Mouse (Mus musculus) c-Kit-negative CD71-positive TER-119-positive erythroid progenitor cells, embryonic 14.5 days (primary cell): ENCODE data around the gene Zfpm1.
"Not testable (repeated sequence)": the region's sequence is repeated elsewhere in the genome, so short reads cannot be mapped to it uniquely, and the experiment has no call there.

ENCODE experiments used
- DNase-seq: peaks from one replicate; pipeline ENCODE4 v3.0.0-alpha.2; 2013; ENCODE audit warnings: low read depth, low spot score

Zfpm1 gene

GRCm38 (mm10) chr8:122323951-122324402, 42.0 kb downstream of the Zfpm1 start:
- not testable (repeated sequence) for DNase-seq

DNA sequence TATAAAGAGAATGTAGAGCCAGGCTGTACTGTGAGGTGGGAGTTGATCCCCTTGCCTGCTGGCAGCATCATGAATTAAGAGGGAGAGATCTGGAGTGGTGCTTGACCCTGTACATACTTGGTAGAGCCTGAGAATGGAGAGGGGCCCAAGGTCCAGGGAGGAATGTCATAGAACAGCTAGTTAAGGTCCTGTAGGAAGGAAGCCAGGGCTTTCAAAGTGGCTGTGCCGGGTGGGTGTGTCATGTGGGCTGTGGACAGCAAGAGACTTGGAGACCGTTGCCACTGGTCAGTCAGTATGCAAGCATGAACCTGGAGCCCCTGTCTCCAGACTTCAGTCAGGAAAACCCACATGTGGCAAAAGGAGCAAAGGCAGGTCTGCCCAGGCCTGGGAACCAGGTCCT, 43.3 kb downstream of the Zfpm1 start:
- no peak for DNase-seq

GRCm38 (mm10) chr8:122326114-122326542, 44.2 kb downstream of the Zfpm1 start:
- DNase-seq, result no peak

GRCm38 (mm10) chr8:122329072-122329471, 47.1 kb downstream of the Zfpm1 start:
- no peak for DNase-seq

DNA sequence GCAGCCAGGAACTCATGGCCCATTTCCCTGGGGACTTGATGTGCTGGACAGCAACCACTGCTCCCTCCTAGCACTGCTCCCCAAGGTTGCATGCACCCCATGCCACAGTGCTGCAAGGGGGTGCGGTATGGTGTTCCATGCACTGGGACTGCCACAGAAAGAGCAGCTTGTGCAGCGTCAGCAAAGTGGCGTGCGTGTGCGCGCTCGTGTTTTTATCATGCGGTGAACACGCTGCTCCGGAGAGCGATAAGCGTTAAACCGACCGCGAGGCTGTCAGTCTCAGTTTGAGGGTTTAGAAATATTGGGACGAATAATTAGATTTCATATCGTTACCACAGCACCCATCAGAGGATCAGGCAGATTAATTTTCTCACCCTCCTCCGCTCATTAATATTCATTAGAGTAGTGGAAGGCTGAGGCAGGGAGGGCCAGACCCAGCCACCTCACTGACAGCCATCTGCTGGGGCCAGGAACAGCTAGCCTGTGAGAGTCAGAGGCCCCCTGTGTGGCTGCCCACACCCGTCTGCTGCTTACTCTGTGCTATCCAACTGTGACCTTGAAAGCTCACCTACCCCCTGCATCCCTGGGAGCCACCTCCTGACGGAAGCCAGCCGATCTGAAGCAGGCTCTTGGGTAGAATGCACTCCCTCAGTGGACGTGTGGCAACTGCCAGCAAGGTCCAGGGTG, 47.8 kb downstream of the Zfpm1 start:
- no peak for DNase-seq

GRCm38 (mm10) chr8:122330446-122331133, 48.6 kb downstream of the Zfpm1 start:
- DNase-seq, result no peak

DNA sequence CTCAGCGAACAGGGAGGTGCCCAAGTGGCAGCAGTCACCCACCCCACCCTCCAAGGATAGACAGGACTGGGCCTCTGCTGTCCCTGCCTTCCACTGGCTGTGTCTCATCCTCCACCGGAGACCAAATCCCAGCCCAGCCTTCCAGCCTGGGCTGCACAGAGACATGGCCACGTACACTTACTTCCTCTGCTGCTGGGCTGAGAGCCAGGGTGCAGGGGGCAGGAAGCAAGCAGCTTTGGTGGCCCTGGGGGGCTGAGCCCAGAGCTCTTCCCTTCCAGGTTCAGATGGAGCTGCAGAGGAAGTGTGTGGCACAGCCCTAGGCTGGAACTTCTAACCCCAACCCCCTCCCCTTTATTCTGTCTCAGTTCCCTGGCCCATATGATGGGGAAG, 49.2 kb downstream of the Zfpm1 start:
- DNase-seq, result no peak

DNA sequence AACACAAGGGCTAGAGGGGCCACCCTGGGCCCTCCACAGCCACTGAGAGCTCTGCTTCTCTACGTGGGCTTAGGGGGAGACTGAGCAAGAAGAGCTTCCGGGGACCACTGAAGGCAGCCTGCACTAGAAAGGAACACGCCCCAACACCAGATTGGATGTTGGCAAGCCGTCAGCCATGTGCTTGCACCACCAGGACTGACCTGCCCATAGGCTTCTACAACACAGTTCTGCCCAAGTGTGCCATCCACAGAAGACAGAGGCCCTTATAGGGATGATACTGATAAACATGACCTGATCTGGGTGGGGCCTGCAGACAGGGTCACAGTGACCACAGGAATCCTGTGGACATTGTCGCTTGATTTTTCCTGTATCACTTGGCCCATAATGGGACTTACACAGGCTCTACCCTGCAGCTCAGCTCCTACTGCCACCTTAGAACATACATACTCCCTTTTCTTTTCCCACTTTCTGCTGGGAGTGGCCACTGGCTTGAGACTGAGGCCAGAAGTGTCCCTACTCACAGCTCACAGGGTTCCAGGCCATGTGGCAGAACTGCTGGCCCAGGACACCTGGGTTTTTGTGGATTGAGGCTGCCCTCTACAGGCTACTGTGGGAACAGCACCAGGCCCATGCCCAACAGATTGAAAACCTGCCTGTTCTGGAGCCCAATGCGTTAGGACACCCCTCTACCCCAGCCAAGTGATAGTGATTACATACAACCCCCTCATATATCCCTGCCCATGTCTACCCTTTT, 51.0 kb downstream of the Zfpm1 start:
- DNase-seq, result no peak

DNA sequence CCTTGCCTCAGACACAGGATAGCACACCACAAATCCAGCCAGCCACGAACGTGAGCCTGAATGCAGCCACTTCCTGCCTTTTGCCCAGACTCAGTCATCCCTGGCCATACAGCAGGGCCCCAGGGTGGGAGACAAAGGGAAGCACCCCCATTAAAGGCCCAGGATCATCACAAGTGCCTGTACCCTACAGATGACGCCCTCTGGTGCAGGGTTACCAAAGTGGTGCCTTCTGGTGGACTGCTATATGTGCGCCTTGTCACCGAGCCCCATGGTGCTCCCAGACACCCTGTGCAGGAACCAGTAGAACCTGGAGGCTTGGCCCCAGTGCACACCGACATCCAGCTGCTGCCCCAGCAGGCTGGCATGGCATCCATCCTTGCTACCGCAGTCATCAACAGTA, 51.6 kb downstream of the Zfpm1 start:
- DNase-seq, result no peak

DNA sequence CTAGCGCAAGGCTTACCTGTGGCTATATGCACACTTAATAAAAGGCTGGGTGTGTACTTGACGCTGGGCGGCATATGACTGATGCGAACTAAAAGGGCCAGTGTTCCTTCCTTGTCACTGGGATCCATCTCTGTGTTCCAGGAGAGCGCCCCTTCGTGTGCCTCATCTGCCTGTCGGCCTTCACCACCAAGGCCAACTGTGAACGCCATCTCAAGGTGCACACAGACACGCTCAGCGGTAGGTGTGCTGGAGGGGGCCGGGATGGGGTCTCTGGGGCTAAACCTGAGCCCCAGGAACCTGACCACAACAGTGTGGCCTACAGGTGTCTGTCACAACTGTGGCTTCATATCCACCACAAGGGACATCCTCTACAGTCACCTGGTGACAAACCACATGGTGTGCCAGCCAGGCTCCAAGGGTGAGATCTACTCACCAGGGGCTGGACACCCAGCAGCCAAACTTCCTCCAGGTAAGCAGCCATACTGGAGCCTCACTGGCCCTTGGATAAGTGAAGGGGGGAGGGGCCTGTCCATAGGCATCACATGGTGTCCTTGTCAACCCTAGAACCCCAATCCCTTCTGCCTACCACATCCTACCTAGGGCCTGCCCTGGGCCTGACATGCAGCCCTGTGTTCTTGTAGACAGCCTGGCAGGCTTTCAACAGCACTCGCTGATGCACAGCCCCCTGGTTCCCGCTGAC, 53.0 kb downstream of the Zfpm1 start:
- DNase-seq, result no peak

GRCm38 (mm10) chr8:122335638-122336250, 53.8 kb downstream of the Zfpm1 start:
- no peak for DNase-seq

- no peak for DNase-seq
Observed at GRCm38 (mm10) chr8:122336251-122336910, 54.4 kb downstream of the Zfpm1 start.

GRCm38 (mm10) chr8:122338852-122339251, 56.9 kb downstream of the Zfpm1 start:
- no peak for DNase-seq

DNA sequence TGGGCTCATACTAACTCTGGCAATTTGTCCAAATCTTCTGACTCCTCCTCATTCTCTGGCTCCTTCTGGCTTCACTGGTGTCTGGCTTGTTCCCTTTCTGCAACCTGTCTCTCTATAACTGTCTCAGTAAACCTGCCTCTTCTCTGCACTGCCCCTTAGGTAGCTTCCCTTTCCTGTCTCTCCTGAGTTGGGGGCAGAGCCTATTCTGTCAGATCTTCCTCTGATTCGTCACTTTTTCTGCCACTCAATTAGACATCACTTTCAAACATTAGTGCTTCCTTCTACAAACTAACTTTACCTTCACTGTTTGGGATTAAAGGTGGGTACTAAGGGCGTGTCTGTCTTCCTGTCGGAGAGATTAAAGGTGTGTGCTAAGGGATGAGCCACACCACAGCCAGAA, 58.8 kb downstream of the Zfpm1 start:
- DNase-seq, result no peak

DNA sequence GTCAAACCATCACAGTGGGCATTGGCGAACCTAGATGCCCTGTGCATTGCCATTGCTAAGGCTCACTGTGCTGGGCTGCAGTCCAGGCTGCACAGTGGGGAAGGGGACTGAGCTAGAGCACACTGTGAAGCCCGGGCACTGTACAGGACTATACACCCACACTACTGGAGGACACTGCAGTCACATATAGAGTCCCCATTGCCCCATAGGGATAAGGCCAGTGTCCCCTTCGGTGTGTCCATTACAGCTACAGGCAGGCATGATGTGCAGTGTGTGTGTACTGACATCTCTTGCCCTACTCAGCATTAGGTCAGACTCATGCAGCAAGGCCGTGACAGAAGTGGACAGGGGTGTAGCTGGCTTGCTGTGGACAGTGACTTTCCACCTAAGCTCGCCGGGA, 59.8 kb downstream of the Zfpm1 start:
- DNase-seq, result no peak

- no peak for DNase-seq
Observed at GRCm38 (mm10) chr8:122342362-122342761, 60.4 kb downstream of the Zfpm1 start.

DNA sequence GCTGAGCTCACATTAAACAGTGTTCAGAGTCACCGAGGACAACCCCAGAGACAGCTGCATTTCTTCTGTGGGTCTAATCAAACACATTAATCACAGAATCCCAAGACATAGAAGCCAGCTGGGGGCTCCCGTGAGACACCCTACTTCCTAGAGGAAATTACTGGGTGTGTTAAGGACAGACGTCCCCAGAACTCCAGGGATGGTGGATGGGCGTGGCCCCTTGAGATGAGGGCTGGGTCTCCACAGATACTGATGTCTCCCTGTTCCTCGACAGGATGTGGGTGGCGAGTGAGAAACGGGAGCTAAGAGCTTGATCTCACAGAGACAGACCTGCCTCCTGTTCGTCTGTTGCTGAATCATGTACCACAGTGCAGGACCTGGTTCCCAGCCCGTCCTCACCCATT, 60.9 kb downstream of the Zfpm1 start:
- DNase-seq, result no peak

DNA sequence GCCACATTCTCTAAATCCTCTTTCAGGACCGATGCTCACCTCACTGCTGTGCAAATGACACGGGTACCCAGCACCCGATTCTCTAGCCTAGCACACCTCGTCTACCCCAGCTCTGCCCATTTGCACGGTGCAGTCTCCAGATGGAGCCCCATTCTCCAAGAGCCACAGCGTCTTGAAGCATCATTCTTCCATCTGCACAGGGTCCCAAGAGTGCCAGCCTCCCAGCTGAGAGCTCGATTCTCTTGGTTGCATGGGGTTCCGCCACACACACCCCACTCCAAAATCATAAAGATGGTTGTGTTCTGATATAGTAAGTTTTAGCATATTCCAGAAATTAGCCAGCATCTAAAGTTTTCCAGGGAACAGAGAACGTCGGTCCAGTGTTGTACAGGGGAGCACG, 61.4 kb downstream of the Zfpm1 start:
- no peak for DNase-seq

GRCm38 (mm10) chr8:122343758-122344157, 61.8 kb downstream of the Zfpm1 start:
- DNase-seq, result no peak

GRCm38 (mm10) chr8:122344219-122344618, 62.3 kb downstream of the Zfpm1 start:
- DNase-seq, result no peak
